Comparison of ENCODE assay signal across 27 mouse cellular contexts in genomic region chr14:74113556-74113955, GRCm38 (mm10).
DNase-seq lines count a peak whose midpoint lies in the region; ATAC-seq lines count a peak whose summit lies in the region.
"Had no signal": no experiment of that assay in that cellular context is flagged by ENCODE, and none has a peak within 500 bp of the region (broad histone marks: within the 10 kb centered on the region; RNA-seq: fewer than 3 reads in every experiment).

No protein-coding gene starts in this region.

- no peaks in the 10 kb centered on the region for H3K27me3 ChIP-seq in hindbrain, embryonic 16.5 days (replicated peaks; ENCODE audit: control insufficient read depth, insufficient read depth, low read length)
- no peaks in the 10 kb centered on the region for H3K27me3 ChIP-seq in hindbrain, embryonic 13.5 days
- H3K27me3 ChIP-seq: CH12.LX; heart, embryonic 15.5 days; limb, embryonic 13.5 days; liver, embryonic 13.5 days; Patski had no signal

- H3K4me1 ChIP-seq in hindbrain, embryonic 16.5 days (ENCODE audit: control insufficient read depth, insufficient read depth, low read depth, low read length) = 0 out of 2 replicates have a peak, but pooled peaks cover 2% of the 10 kb centered on the region
- H3K4me1 ChIP-seq in hindbrain, embryonic 13.5 days (replicated peaks) = peaks cover 9% of the 10 kb centered on the region
- H3K4me1 ChIP-seq: embryonic facial prominence, embryonic 10.5 days; heart, embryonic 15.5 days; liver, embryonic 13.5 days had no signal

- no peaks in the 10 kb centered on the region for H3K9me3 ChIP-seq in hindbrain, embryonic 16.5 days (ENCODE audit: control insufficient read depth, low read length)
- no peaks in the 10 kb centered on the region for H3K9me3 ChIP-seq in hindbrain, embryonic 13.5 days
- H3K9me3 ChIP-seq: embryonic facial prominence, embryonic 10.5 days; G1E; heart, embryonic 15.5 days; limb, embryonic 13.5 days; liver, embryonic 13.5 days had no signal

- H3K9ac ChIP-seq in hindbrain, embryonic 16.5 days (ENCODE audit: low read depth, low read length) = no peak overlapping the region; the same call in 1 of the 2 replicates
- no peak overlapping the region for H3K9ac ChIP-seq in hindbrain, embryonic 13.5 days
- H3K9ac ChIP-seq: heart, embryonic 15.5 days; limb, embryonic 13.5 days; liver, embryonic 13.5 days had no signal

- H3K36me3 ChIP-seq in hindbrain, embryonic 16.5 days (ENCODE audit: control insufficient read depth, insufficient read depth, low read length) = no peaks in the 10 kb centered on the region
- H3K36me3 ChIP-seq in hindbrain, embryonic 13.5 days = no peaks in the 10 kb centered on the region
- H3K36me3 ChIP-seq: embryonic facial prominence, embryonic 10.5 days; G1E; heart, embryonic 15.5 days; limb, embryonic 13.5 days; liver, embryonic 13.5 days had no signal

- no peak for ATAC-seq in hindbrain, embryonic 16.5 days
- no peak for ATAC-seq in hindbrain, embryonic 13.5 days (ENCODE audit: low FRiP score)
- ATAC-seq: inflammation-experienced regulatory T-cells, adult 6 months; Patski had no signal

- no peak overlapping the region for H3K4me2 ChIP-seq in hindbrain, embryonic 16.5 days (ENCODE audit: low read length)
- no peak overlapping the region for H3K4me2 ChIP-seq in hindbrain, embryonic 13.5 days
- H3K4me2 ChIP-seq: heart, embryonic 15.5 days; limb, embryonic 13.5 days; liver, embryonic 13.5 days; midbrain, embryonic 11.5 days had no signal

- WGBS in hindbrain, embryonic 16.5 days = 70% methylated on average over 3 of the region's 3 CpGs
- 70% methylated on average over 3 of the region's 3 CpGs for WGBS in hindbrain, embryonic 13.5 days

- peak; percentile 13 to 62 for DNase-seq in frontal cortex, adult 2 months (ENCODE audit: extremely low spot score in 1 of 2, low spot score in 1 of 2)
- no peak for DNase-seq in frontal cortex, postnatal 25 days (ENCODE audit: low spot score in 2 of 2)
- peak; percentile 40 for DNase-seq in right cerebral cortex, adult 18-20 months
- no peak for DNase-seq in right cerebral cortex, postnatal 14 days
- DNase-seq in telencephalon, adult 2 months (ENCODE audit: low read depth, low spot score) = peak; percentile 55
- DNase-seq: adrenal gland, postnatal 36 days; B cell, adult 2 months; cerebellum, adult 11-12 months; gastrocnemius, postnatal 25 days; heart, adult 18-20 months; heart, postnatal 4 days; kidney, adult 18-20 months; kidney, postnatal 4 days; liver, embryonic 13.5 days; lung, adult 2 months; lung, postnatal 14 days had no signal

- no peak overlapping the region for H3K4me3 ChIP-seq in hindbrain, embryonic 16.5 days (ENCODE audit: low read length)
- no peak overlapping the region for H3K4me3 ChIP-seq in hindbrain, embryonic 13.5 days
- H3K4me3 ChIP-seq: embryonic facial prominence, embryonic 10.5 days; heart, embryonic 15.5 days; limb, embryonic 13.5 days; liver, embryonic 13.5 days had no signal

- H3K27ac ChIP-seq in hindbrain, embryonic 16.5 days (ENCODE audit: low read depth, low read length) = 0 out of 2 replicates have a peak overlapping the region, but pooled peaks have one; percentile 29
- H3K27ac ChIP-seq in hindbrain, embryonic 13.5 days = no peak overlapping the region
- H3K27ac ChIP-seq: embryonic facial prominence, embryonic 10.5 days; heart, embryonic 15.5 days; limb, embryonic 13.5 days; liver, embryonic 13.5 days; stomach, postnatal 0 days had no signal

Comparison
In these comparisons a context has a peak if more than half of its experiments do, and no peak if none do; other contexts are left out.
1. DNase-seq: peak in frontal cortex, adult 2 months (2 of 2), right cerebral cortex, adult 18-20 months (single experiment) and telencephalon, adult 2 months (single experiment); none in frontal cortex, postnatal 25 days (0 of 2) and right cerebral cortex, postnatal 14 days (single experiment).